Mouse (Mus musculus): ENCODE results near the gene Hoxa13. TPM values are rescaled to one million over a fixed set of nuclear protein-coding genes. Genes with fewer than 3 reads are reported as not detected.

Hoxa13 gene
- polyA plus RNA-seq, 1 experiment from 2014 or later: not detected

GRCm38 (mm10) chr6:52215070-52215469 is 45.6 kb downstream of the Hoxa13 start:
- Histone ChIP-seq H3K4me1 (replicated peaks; ENCODE audit: insufficient read depth, low read length) (peaks cover 52% of the 10 kb centered on the region), H3K36me3 (ENCODE audit: insufficient read depth, low read length) (no peaks in the 10 kb centered on the region), H3K27me3 (ENCODE audit: insufficient read depth, low read length) (no peaks in the 10 kb centered on the region), H3K27ac (no peak overlapping the region), H3K4me2 (ENCODE audit: low read length) (peak overlapping the region; percentile 89), H3K9ac (ENCODE audit: low read depth, low read length) (0 out of 2 replicates have a peak overlapping the region, but pooled peaks have one; percentile 33), H3K4me3 (replicated peaks; ENCODE audit: low read depth, low read length) (peak overlapping the region; percentile 62; the same call in 1 of the 2 replicates), H3K9me3 (replicated peaks; ENCODE audit: low read length) (no peaks in the 10 kb centered on the region)
- no peak for DNase-seq (ENCODE audit: low spot score)
- no peak for ATAC-seq (replicated peaks; ENCODE audit: low FRiP score, low read depth)
- TF ChIP-seq CTCF (IDR thresholded peaks at IDR 0.05; ENCODE audit: low read depth): no peak
- 42% methylated on average over 3 of the region's 3 CpGs for WGBS

- Histone ChIP-seq H3K9ac (ENCODE audit: low read depth, low read length) (peak overlapping the region; percentile 72; the same call in 1 of the 2 replicates), H3K27ac (peak overlapping the region; percentile 33; the same call in 1 of the 2 replicates), H3K4me1 (replicated peaks; ENCODE audit: insufficient read depth, low read length) (peaks cover 50% of the 10 kb centered on the region), H3K27me3 (ENCODE audit: insufficient read depth, low read length) (no peaks in the 10 kb centered on the region), H3K4me3 (replicated peaks; ENCODE audit: low read depth, low read length) (peak overlapping the region; percentile 78; the same call in 1 of the 2 replicates), H3K36me3 (ENCODE audit: insufficient read depth, low read length) (no peaks in the 10 kb centered on the region), H3K9me3 (replicated peaks; ENCODE audit: low read length) (no peaks in the 10 kb centered on the region), H3K4me2 (ENCODE audit: low read length) (peak overlapping the region; percentile 89)
- ATAC-seq (replicated peaks; ENCODE audit: low FRiP score, low read depth) (no peak), DNase-seq (ENCODE audit: low spot score) (no peak)
- whole genome bisulfite sequencing: 25% methylated on average over 5 of the region's 5 CpGs
- TF ChIP-seq CTCF (IDR thresholded peaks at IDR 0.05; ENCODE audit: low read depth): no peak
These were observed 46.4 kb downstream of the Hoxa13 start for GRCm38 (mm10) chr6:52214271-52214670.

- no peak for TF ChIP-seq CTCF (IDR thresholded peaks at IDR 0.05; ENCODE audit: low read depth)
- H3K27me3 ChIP-seq (ENCODE audit: insufficient read depth, low read length): no peaks in the 10 kb centered on the region
These were observed 47.3 kb downstream of the Hoxa13 start, which contains the start of the genes Hoxa3 and Gm28308 for GRCm38 (mm10) chr6:52213119-52213986. Hoxa3 (minus strand) TSS chr6:52213336. Gm28308 (minus strand) TSS chr6:52213339.

GRCm38 (mm10) chr6:52212556-52213118 is 48.0 kb downstream of the Hoxa13 start:
- Histone ChIP-seq H3K4me1 (replicated peaks; ENCODE audit: insufficient read depth, low read length) (peaks cover 46% of the 10 kb centered on the region), H3K27me3 (ENCODE audit: insufficient read depth, low read length) (no peaks in the 10 kb centered on the region)
- under 1% methylated on average over 22 of the region's 22 CpGs for WGBS

More at GRCm38 (mm10) chr6:52213119-52213986, 47.3 kb downstream of the Hoxa13 start, which contains the start of the genes Hoxa3 and Gm28308:
- DNase-seq (ENCODE audit: low spot score) (peak; percentile 98), ATAC-seq (replicated peaks; ENCODE audit: low FRiP score, low read depth) (peak; percentile 38; the same call in 1 of the 2 replicates)
- H3K9ac ChIP-seq (ENCODE audit: low read depth, low read length): peak within 1 kb of the TSS; percentile 90
- H3K4me1 ChIP-seq (replicated peaks; ENCODE audit: insufficient read depth, low read length): peaks cover 47% of the 10 kb centered on the region
- peak within 1 kb of the TSS; percentile 89 for H3K4me2 ChIP-seq (ENCODE audit: low read length)
- no peaks in the 10 kb centered on the region for H3K36me3 ChIP-seq (ENCODE audit: insufficient read depth, low read length)
- WGBS: 4% methylated on average over 37 of the region's 38 CpGs
- H3K4me3 ChIP-seq (replicated peaks; ENCODE audit: low read depth, low read length): peak within 1 kb of the TSS; percentile 78
- H3K9me3 ChIP-seq (replicated peaks; ENCODE audit: low read length): no peaks in the 10 kb centered on the region
- H3K27ac ChIP-seq: peak within 1 kb of the TSS; percentile 99

GRCm38 (mm10) chr6:52211961-52212360 is 48.7 kb downstream of the Hoxa13 start:
- 2% methylated on average over 13 of the region's 13 CpGs for WGBS
- Histone ChIP-seq H3K4me2 (ENCODE audit: low read length) (peak overlapping the region; percentile 89), H3K36me3 (ENCODE audit: insufficient read depth, low read length) (no peaks in the 10 kb centered on the region), H3K9ac (ENCODE audit: low read depth, low read length) (peak overlapping the region; percentile 90), H3K27me3 (ENCODE audit: insufficient read depth, low read length) (no peaks in the 10 kb centered on the region), H3K9me3 (replicated peaks; ENCODE audit: low read length) (no peaks in the 10 kb centered on the region), H3K4me3 (replicated peaks; ENCODE audit: low read depth, low read length) (peak overlapping the region; percentile 78), H3K27ac (peak overlapping the region; percentile 99), H3K4me1 (replicated peaks; ENCODE audit: insufficient read depth, low read length) (peaks cover 52% of the 10 kb centered on the region)
- no peak for ATAC-seq (replicated peaks; ENCODE audit: low FRiP score, low read depth)
- TF ChIP-seq CTCF (IDR thresholded peaks at IDR 0.05; ENCODE audit: low read depth): no peak
- DNase-seq (ENCODE audit: low spot score): no peak

More at GRCm38 (mm10) chr6:52212556-52213118, 48.0 kb downstream of the Hoxa13 start:
- DNase-seq (ENCODE audit: low spot score) (no peak), ATAC-seq (replicated peaks; ENCODE audit: low FRiP score, low read depth) (no peak; the same call in 1 of the 2 replicates)
- H3K9me3 ChIP-seq (replicated peaks; ENCODE audit: low read length): no peaks in the 10 kb centered on the region
- peak overlapping the region; percentile 78 for H3K4me3 ChIP-seq (replicated peaks; ENCODE audit: low read depth, low read length)
- H3K9ac ChIP-seq (ENCODE audit: low read depth, low read length): peak overlapping the region; percentile 90
- no peaks in the 10 kb centered on the region for H3K36me3 ChIP-seq (ENCODE audit: insufficient read depth, low read length)
- peak overlapping the region; percentile 99 for H3K27ac ChIP-seq
- H3K4me2 ChIP-seq (ENCODE audit: low read length): peak overlapping the region; percentile 89
- TF ChIP-seq CTCF (IDR thresholded peaks at IDR 0.05; ENCODE audit: low read depth): no peak
